19 mouse cellular contexts compared by ENCODE assay signal in genomic region chr2:152803081-152803480, GRCm38 (mm10). TPM values are rescaled to one million over a fixed set of nuclear protein-coding genes. Genes with fewer than 3 reads are reported as not detected.
DNase-seq lines count a peak whose midpoint lies in the region; ATAC-seq and TF ChIP-seq lines count a peak whose summit lies in the region.
"Had no signal": no experiment of that assay in that cellular context is flagged by ENCODE, and none has a peak within 500 bp of the region (broad histone marks: within the 10 kb centered on the region; RNA-seq: fewer than 3 reads in every experiment).

No protein-coding gene starts in this region.

- H3K36me3 ChIP-seq in kidney, embryonic 16.5 days (ENCODE audit: insufficient read depth, low read length): no peaks in the 10 kb centered on the region
- H3K36me3 ChIP-seq in E14TG2a.4 (ENCODE audit: insufficient read depth, low read length): peaks cover 19% of the 10 kb centered on the region
- 0 out of 2 replicates have a peak, but pooled peaks cover 7% of the 10 kb centered on the region for H3K36me3 ChIP-seq in liver, postnatal 0 days (replicated peaks; ENCODE audit: insufficient read depth, low read length)
- H3K36me3 ChIP-seq: stomach, embryonic 15.5 days had no signal

- no peak for TF ChIP-seq EP300 in liver, postnatal 0 days (IDR thresholded peaks at IDR 0.05; ENCODE audit: low read depth)

- 86% methylated on average over 5 of the region's 5 CpGs for WGBS in kidney, embryonic 16.5 days
- 84% methylated on average over 5 of the region's 5 CpGs for WGBS in liver, postnatal 0 days (ENCODE audit: insufficient replicate concordance)

- no peak for ATAC-seq in kidney, embryonic 16.5 days (ENCODE audit: low FRiP score, low TSS enrichment)
- ATAC-seq in liver, postnatal 0 days: no peak

- no peak overlapping the region for H3K4me2 ChIP-seq in kidney, embryonic 16.5 days (replicated peaks; ENCODE audit: low read depth, low read length)
- no peak overlapping the region for H3K4me2 ChIP-seq in liver, postnatal 0 days (ENCODE audit: low read depth, low read length)
- H3K4me2 ChIP-seq: hindbrain, embryonic 14.5 days; midbrain, embryonic 12.5 days; stomach, embryonic 15.5 days had no signal

- H3K9me3 ChIP-seq in kidney, embryonic 16.5 days (ENCODE audit: low read length): no peaks in the 10 kb centered on the region
- no peaks in the 10 kb centered on the region for H3K9me3 ChIP-seq in E14TG2a.4 (ENCODE audit: low read length)
- no peaks in the 10 kb centered on the region for H3K9me3 ChIP-seq in liver, postnatal 0 days (ENCODE audit: low read length)
- H3K9me3 ChIP-seq: midbrain, embryonic 12.5 days; stomach, embryonic 15.5 days had no signal

- no peak for TF ChIP-seq CTCF in E14TG2a.4 (conservative IDR thresholded peaks at IDR 0.05; ENCODE audit: low read length)
- no peak for TF ChIP-seq CTCF in liver, postnatal 0 days (IDR thresholded peaks at IDR 0.05; ENCODE audit: low read depth)

- H3K9ac ChIP-seq in kidney, embryonic 16.5 days (replicated peaks; ENCODE audit: low read length): no peak overlapping the region
- no peak overlapping the region for H3K9ac ChIP-seq in liver, postnatal 0 days (replicated peaks)
- H3K9ac ChIP-seq: hindbrain, embryonic 14.5 days; midbrain, embryonic 12.5 days; stomach, embryonic 15.5 days had no signal

- no peak for DNase-seq in kidney, adult 11 months
- peak; percentile 71 for DNase-seq in induced T-regulatory cell, adult 2 months (ENCODE audit: low read depth)
- no peak for DNase-seq in liver, postnatal 0 days
- DNase-seq in adrenal gland, postnatal 4 days (ENCODE audit: low spot score in 2 of 2): no peak
- no peak for DNase-seq in cerebellum, postnatal 10 days
- DNase-seq: adrenal gland, adult 2 months; cerebellum, adult 8-10 months; embryo, embryonic 11 days; heart, postnatal 14 days; kidney, adult 8-10 months; right cerebral cortex, adult 18-20 months; spleen, adult 18-20 months; thymus, postnatal 14 days had no signal

- H3K27me3 ChIP-seq in kidney, embryonic 16.5 days (ENCODE audit: insufficient read depth, low read length): no peaks in the 10 kb centered on the region
- no peaks in the 10 kb centered on the region for H3K27me3 ChIP-seq in E14TG2a.4 (ENCODE audit: insufficient read depth, low read length)
- H3K27me3 ChIP-seq in liver, postnatal 0 days (ENCODE audit: insufficient read depth, low read length): no peaks in the 10 kb centered on the region
- H3K27me3 ChIP-seq: midbrain, embryonic 12.5 days; stomach, embryonic 15.5 days had no signal

- peak overlapping the region; percentile 20; the same call in 1 of the 2 replicates for H3K27ac ChIP-seq in kidney, embryonic 16.5 days (ENCODE audit: low read length)
- 0 out of 2 replicates have a peak overlapping the region, but pooled peaks have one; percentile 20 for H3K27ac ChIP-seq in liver, postnatal 0 days (ENCODE audit: low read depth)
- H3K27ac ChIP-seq: hindbrain, embryonic 14.5 days; midbrain, embryonic 12.5 days; stomach, embryonic 15.5 days had no signal

- peaks cover 34% of the 10 kb centered on the region for H3K4me1 ChIP-seq in kidney, embryonic 16.5 days (ENCODE audit: insufficient read depth, low read length)
- H3K4me1 ChIP-seq in E14TG2a.4 (replicated peaks; ENCODE audit: low read depth, low read length): peaks cover 71% of the 10 kb centered on the region
- peaks cover 53% of the 10 kb centered on the region for H3K4me1 ChIP-seq in liver, postnatal 0 days (ENCODE audit: insufficient read depth)

- no peak overlapping the region for H3K4me3 ChIP-seq in kidney, embryonic 16.5 days (ENCODE audit: low read length)
- peak overlapping the region; percentile 67 for H3K4me3 ChIP-seq in E14TG2a.4 (replicated peaks; ENCODE audit: low read length)
- no peak overlapping the region for H3K4me3 ChIP-seq in liver, postnatal 0 days (ENCODE audit: low read depth, low read length)
- H3K4me3 ChIP-seq: midbrain, embryonic 12.5 days; myocyte; stomach, embryonic 15.5 days had no signal

RNA-seq across cellular contexts. Expression of gene Bcl2l1, which starts 28.4 kb away (rescaled TPM):
- polyA plus RNA-seq in kidney, embryonic 16.5 days (2015; fragmentation: Nextera tagmentation; extraction: Ambion mirVana): 113 and 116 TPM in 2 replicates
- polyA plus RNA-seq in liver, postnatal 0 days (2015; fragmentation: Nextera tagmentation; extraction: Ambion mirVana): 84.2 and 84.4 TPM in 2 replicates
- total RNA-seq in adrenal gland, postnatal 4 days (2021): 10 to 100 TPM; 63.5 to 64.6 TPM

RNA-seq across cellular contexts. Expression of gene Tpx2, which starts 44.7 kb away (rescaled TPM):
- polyA plus RNA-seq in kidney, embryonic 16.5 days (2015; fragmentation: Nextera tagmentation; extraction: Ambion mirVana): 83.9 and 97.6 TPM in 2 replicates
- polyA plus RNA-seq in liver, postnatal 0 days (2015; fragmentation: Nextera tagmentation; extraction: Ambion mirVana): 20.7 and 25.8 TPM in 2 replicates
- total RNA-seq in adrenal gland, postnatal 4 days (2021): 10 to 100 TPM; 31.7 to 39.7 TPM

RNA-seq across cellular contexts. Expression of gene Cox4i2, which starts 49.1 kb away (rescaled TPM):
- 19.6 and 22.1 TPM in 2 replicates for polyA plus RNA-seq in kidney, embryonic 16.5 days (2015; fragmentation: Nextera tagmentation; extraction: Ambion mirVana)
- 0.56 and 1.0 TPM in 2 replicates for polyA plus RNA-seq in liver, postnatal 0 days (2015; fragmentation: Nextera tagmentation; extraction: Ambion mirVana)
- total RNA-seq in adrenal gland, postnatal 4 days (2021): 1 to 10 TPM; 4.2 to 4.9 TPM
- polyA plus RNA-seq: myocyte had no signal

Comparison
In these comparisons a context has a peak if more than half of its experiments do, and no peak if none do; other contexts are left out.
1. RNA of gene Cox4i2, which starts 49.1 kb away (polyA plus RNA-seq): 19.6 to 22.1 TPM in kidney, embryonic 16.5 days; 0.56 to 1.0 TPM in liver, postnatal 0 days; every median in the first group is over 10 times any median in the second.